Mouse (Mus musculus): Measurements from ENCODE around the gene Gm28038. TPM values are rescaled to one million over a fixed set of nuclear protein-coding genes. Genes with fewer than 3 reads are reported as not detected.

Gene Gm28038
- polyA plus RNA-seq, 1 experiment, result not detected

DNA sequence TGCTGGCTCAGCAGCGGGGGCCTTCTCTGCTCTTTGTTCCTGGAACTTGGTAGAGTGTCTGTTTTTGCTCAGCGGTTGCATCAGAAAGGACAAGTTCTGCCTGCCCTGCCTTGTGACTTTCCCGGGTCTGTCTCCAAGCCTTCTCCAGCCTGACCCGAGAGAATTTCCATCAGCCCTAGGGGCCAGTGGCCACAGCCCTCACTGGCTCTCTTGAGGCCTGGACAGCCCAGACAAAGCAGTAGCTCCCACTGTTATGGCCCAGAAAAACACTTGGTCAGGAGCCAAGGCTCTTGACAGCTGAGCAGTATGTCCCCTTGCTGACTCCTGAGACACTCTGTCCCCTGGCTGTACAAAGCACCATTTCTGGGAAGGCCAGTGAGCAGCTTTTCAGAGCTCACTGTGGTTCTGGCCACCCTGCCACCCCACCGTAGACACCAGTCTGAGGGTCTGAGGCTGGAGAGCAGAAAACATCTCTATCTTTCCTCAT is 15.0 kb upstream of the Gm28038 start, which contains the start of gene Phyhd1:
TSS of gene Phyhd1 (plus strand) at position 437 of the 487 bp plus-strand sequence.
- Histone ChIP-seq H3K4me1 (replicated peaks; ENCODE audit: control insufficient read depth, insufficient read depth, low read length) (peaks cover 5% of the 10 kb centered on the region; the same call in 1 of the 2 replicates), H3K4me3 (ENCODE audit: control insufficient read depth, insufficient read depth, low read length) (no peak within 1 kb of the TSS), H3K27ac (ENCODE audit: control insufficient read depth, insufficient read depth, low read length) (no peak within 1 kb of the TSS), H3K27me3 (ENCODE audit: control insufficient read depth, insufficient read depth, low read length) (no peaks in the 10 kb centered on the region), H3K36me3 (ENCODE audit: control insufficient read depth, insufficient read depth, low read length) (peaks cover 28% of the 10 kb centered on the region)
- 85% methylated on average over 5 of the region's 5 CpGs for WGBS
- DNase-seq, result no peak
- TF ChIP-seq POLR2A (IDR thresholded peaks at IDR 0.05; ENCODE audit: control insufficient read depth, extremely low read depth, insufficient read depth, low read length, poor library complexity), result no peak
- TF ChIP-seq CTCF (IDR thresholded peaks at IDR 0.05; ENCODE audit: borderline replicate concordance, control insufficient read depth, extremely low read depth, insufficient read depth, low read length, poor library complexity), result no peak

- Histone ChIP-seq H3K4me3 (ENCODE audit: control insufficient read depth, insufficient read depth, low read length) (no peak overlapping the region), H3K27ac (ENCODE audit: control insufficient read depth, insufficient read depth, low read length) (no peak overlapping the region), H3K4me1 (replicated peaks; ENCODE audit: control insufficient read depth, insufficient read depth, low read length) (peaks cover 5% of the 10 kb centered on the region; the same call in 1 of the 2 replicates), H3K36me3 (ENCODE audit: control insufficient read depth, insufficient read depth, low read length) (peaks cover 27% of the 10 kb centered on the region), H3K27me3 (ENCODE audit: control insufficient read depth, insufficient read depth, low read length) (no peaks in the 10 kb centered on the region)
- TF ChIP-seq POLR2A (IDR thresholded peaks at IDR 0.05; ENCODE audit: control insufficient read depth, extremely low read depth, insufficient read depth, low read length, poor library complexity), result no peak
- 68% methylated on average over 4 of the region's 4 CpGs for WGBS
- DNase-seq, result no peak
Observed at GRCm38 (mm10) chr2:30266392-30266941, 14.4 kb upstream of the Gm28038 start.

- peaks cover 22% of the 10 kb centered on the region for H3K36me3 ChIP-seq (ENCODE audit: control insufficient read depth, insufficient read depth, low read length)
- no peak for DNase-seq
- H3K27ac ChIP-seq (ENCODE audit: control insufficient read depth, insufficient read depth, low read length), result no peak overlapping the region
- no peaks in the 10 kb centered on the region for H3K27me3 ChIP-seq (ENCODE audit: control insufficient read depth, insufficient read depth, low read length)
- H3K4me1 ChIP-seq (replicated peaks; ENCODE audit: control insufficient read depth, insufficient read depth, low read length), result peaks cover 5% of the 10 kb centered on the region; the same call in 1 of the 2 replicates
- WGBS, result 98% methylated on average over 2 of the region's 2 CpGs
- no peak overlapping the region for H3K4me3 ChIP-seq (ENCODE audit: control insufficient read depth, insufficient read depth, low read length)
- TF ChIP-seq POLR2A (IDR thresholded peaks at IDR 0.05; ENCODE audit: control insufficient read depth, extremely low read depth, insufficient read depth, low read length, poor library complexity) (no peak), CTCF (IDR thresholded peaks at IDR 0.05; ENCODE audit: borderline replicate concordance, control insufficient read depth, extremely low read depth, insufficient read depth, low read length, poor library complexity) (no peak)
Observed at GRCm38 (mm10) chr2:30267466-30267865, 13.4 kb upstream of the Gm28038 start.

GRCm38 (mm10) chr2:30268371-30268770 is 12.5 kb upstream of the Gm28038 start:
- TF ChIP-seq CTCF (IDR thresholded peaks at IDR 0.05; ENCODE audit: borderline replicate concordance, control insufficient read depth, extremely low read depth, insufficient read depth, low read length, poor library complexity) (no peak), POLR2A (IDR thresholded peaks at IDR 0.05; ENCODE audit: control insufficient read depth, extremely low read depth, insufficient read depth, low read length, poor library complexity) (no peak)
- no peak for DNase-seq
- Histone ChIP-seq H3K27me3 (ENCODE audit: control insufficient read depth, insufficient read depth, low read length) (no peaks in the 10 kb centered on the region), H3K27ac (ENCODE audit: control insufficient read depth, insufficient read depth, low read length) (no peak overlapping the region), H3K36me3 (ENCODE audit: control insufficient read depth, insufficient read depth, low read length) (peaks cover 13% of the 10 kb centered on the region), H3K4me1 (replicated peaks; ENCODE audit: control insufficient read depth, insufficient read depth, low read length) (peaks cover 5% of the 10 kb centered on the region; the same call in 1 of the 2 replicates), H3K4me3 (ENCODE audit: control insufficient read depth, insufficient read depth, low read length) (no peak overlapping the region)
- WGBS, result 98% methylated on average over 4 of the region's 4 CpGs

GRCm38 (mm10) chr2:30269241-30269990 is 11.4 kb upstream of the Gm28038 start:
- DNase-seq, result no peak
- H3K27me3 ChIP-seq (ENCODE audit: control insufficient read depth, insufficient read depth, low read length), result no peaks in the 10 kb centered on the region

GRCm38 (mm10) chr2:30270134-30270533 is 10.7 kb upstream of the Gm28038 start:
- Histone ChIP-seq H3K36me3 (ENCODE audit: control insufficient read depth, insufficient read depth, low read length) (no peaks in the 10 kb centered on the region), H3K4me3 (ENCODE audit: control insufficient read depth, insufficient read depth, low read length) (no peak overlapping the region), H3K4me1 (replicated peaks; ENCODE audit: control insufficient read depth, insufficient read depth, low read length) (peaks cover 5% of the 10 kb centered on the region; the same call in 1 of the 2 replicates), H3K27ac (ENCODE audit: control insufficient read depth, insufficient read depth, low read length) (no peak overlapping the region), H3K27me3 (ENCODE audit: control insufficient read depth, insufficient read depth, low read length) (no peaks in the 10 kb centered on the region)
- DNase-seq, result peak; percentile 68
- WGBS, result 7% methylated on average over 1 of the region's 1 CpGs
- TF ChIP-seq CTCF (IDR thresholded peaks at IDR 0.05; ENCODE audit: borderline replicate concordance, control insufficient read depth, extremely low read depth, insufficient read depth, low read length, poor library complexity), result no peak
- TF ChIP-seq POLR2A (IDR thresholded peaks at IDR 0.05; ENCODE audit: control insufficient read depth, extremely low read depth, insufficient read depth, low read length, poor library complexity), result no peak

More at GRCm38 (mm10) chr2:30269241-30269990, 11.4 kb upstream of the Gm28038 start:
- WGBS, result 74% methylated on average over 17 of the region's 17 CpGs
- no peak overlapping the region for H3K4me3 ChIP-seq (ENCODE audit: control insufficient read depth, insufficient read depth, low read length)
- H3K4me1 ChIP-seq (replicated peaks; ENCODE audit: control insufficient read depth, insufficient read depth, low read length), result peaks cover 5% of the 10 kb centered on the region; the same call in 1 of the 2 replicates
- no peak overlapping the region for H3K27ac ChIP-seq (ENCODE audit: control insufficient read depth, insufficient read depth, low read length)
- TF ChIP-seq CTCF (IDR thresholded peaks at IDR 0.05; ENCODE audit: borderline replicate concordance, control insufficient read depth, extremely low read depth, insufficient read depth, low read length, poor library complexity) (no peak), POLR2A (IDR thresholded peaks at IDR 0.05; ENCODE audit: control insufficient read depth, extremely low read depth, insufficient read depth, low read length, poor library complexity) (no peak)
- H3K36me3 ChIP-seq (ENCODE audit: control insufficient read depth, insufficient read depth, low read length), result peaks cover 2% of the 10 kb centered on the region
